Mouse (Mus musculus) ES-Bruce4 (cell line): ENCODE results near the gene Ttc28.

Experiments
- CTCF ChIP-seq: IDR thresholded peaks from one replicate; pipeline ENCODE4 v1.8.1; 2011; ENCODE audit warnings: low read depth, low read length
- EP300 ChIP-seq: IDR thresholded peaks from 2 replicates; pipeline ENCODE4 v1.6.1; 2011; ENCODE audit warnings: low read depth, low read length; ENCODE audit not compliant: insufficient read depth
- POLR2A ChIP-seq: IDR thresholded peaks from one replicate; pipeline ENCODE4 v1.8.1; 2011; ENCODE audit warnings: low read length; ENCODE audit not compliant: insufficient read depth

DNA sequence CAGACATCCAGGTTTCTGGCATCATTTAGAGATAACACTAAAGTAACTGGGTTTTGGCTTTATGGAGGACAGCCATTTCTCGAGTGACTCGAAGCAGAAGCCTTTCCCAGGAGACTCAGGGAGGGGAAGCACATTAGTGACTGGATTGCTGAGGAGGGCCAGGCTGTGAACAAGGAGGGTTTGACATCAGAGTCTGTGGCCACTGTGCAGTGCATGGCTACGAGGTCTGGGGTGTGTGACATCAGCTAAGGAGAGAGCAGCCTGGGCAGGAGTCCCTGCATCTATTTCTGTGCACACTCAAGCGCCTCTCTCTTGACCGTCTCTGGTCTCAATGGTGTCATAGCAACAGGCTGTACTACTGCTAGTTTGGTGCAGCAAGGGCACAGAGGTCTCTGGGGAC, 383.8 kb downstream of the Ttc28 start:
- TF ChIP-seq POLR2A (no peak), CTCF (no peak), EP300 (no peak)
